Mouse (Mus musculus) megakaryocyte, embryonic 14.5 days (primary cell): ENCODE data around the gene Ice2.

ENCODE experiments used
- FLI1 ChIP-seq: IDR thresholded peaks from 2 replicates; pipeline ENCODE4 v1.6.1; 2012; ENCODE audit warnings: low read length, inconsistent platforms, mixed read lengths
- GATA1 ChIP-seq: IDR thresholded peaks from 3 replicates; pipeline ENCODE4 v1.6.1; 2012; ENCODE audit warnings: mixed read lengths, low read length, inconsistent platforms, borderline replicate concordance

- TF ChIP-seq GATA1 (no peak), FLI1 (no peak)
Measured at GRCm38 (mm10) chr9:69358797-69359196, 38.9 kb upstream of the Ice2 start.
